ENCODE assay signal across 8 mouse cellular contexts in genomic region chr8:105638510-105638909, GRCm38 (mm10). TPM values are rescaled to one million over a fixed set of nuclear protein-coding genes. Genes with fewer than 3 reads are reported as not detected.
DNase-seq lines count a peak whose midpoint lies in the region; ATAC-seq lines count a peak whose summit lies in the region.

No protein-coding gene starts in this region.

- H3K4me2 ChIP-seq in heart, embryonic 14.5 days (ENCODE audit: low read length), result peak overlapping the region; percentile 88
- peak overlapping the region; percentile 87 for H3K4me2 ChIP-seq in hindbrain, embryonic 15.5 days
- peak overlapping the region; percentile 88 for H3K4me2 ChIP-seq in midbrain, embryonic 15.5 days

- H3K36me3 ChIP-seq in heart, embryonic 14.5 days (ENCODE audit: control insufficient read depth, insufficient read depth, low read length), result peaks cover 7% of the 10 kb centered on the region
- H3K36me3 ChIP-seq in hindbrain, embryonic 15.5 days, result peaks cover under 1% of the 10 kb centered on the region; the same call in 1 of the 2 replicates
- peaks cover 2% of the 10 kb centered on the region; the same call in 1 of the 2 replicates for H3K36me3 ChIP-seq in midbrain, embryonic 15.5 days (replicated peaks)

- WGBS in heart, embryonic 14.5 days, result 88% methylated on average over 4 of the region's 4 CpGs
- WGBS in hindbrain, embryonic 15.5 days, result 85% methylated on average over 4 of the region's 4 CpGs
- WGBS in midbrain, embryonic 15.5 days, result 86% methylated on average over 4 of the region's 4 CpGs

- H3K9me3 ChIP-seq in heart, embryonic 14.5 days (ENCODE audit: control insufficient read depth, low read length), result no peaks in the 10 kb centered on the region
- H3K9me3 ChIP-seq in hindbrain, embryonic 15.5 days, result no peaks in the 10 kb centered on the region
- H3K9me3 ChIP-seq in midbrain, embryonic 15.5 days, result no peaks in the 10 kb centered on the region

- no peak overlapping the region for H3K4me3 ChIP-seq in heart, embryonic 14.5 days (ENCODE audit: control insufficient read depth in 1 of 2, insufficient read depth in 1 of 2, low read depth in 1 of 2, low read length in 2 of 2)
- peak overlapping the region; percentile 97 for H3K4me3 ChIP-seq in hindbrain, embryonic 15.5 days
- peak overlapping the region; percentile 85 for H3K4me3 ChIP-seq in midbrain, embryonic 15.5 days

- no peak for DNase-seq in heart, postnatal 14 days
- DNase-seq in T-cell, adult 2 months (ENCODE audit: low spot score), result peak; percentile 48
- DNase-seq in gastrocnemius, adult 18-20 months (ENCODE audit: low spot score), result no peak
- no peak for DNase-seq in gastrocnemius, adult 8-10 months (ENCODE audit: low spot score in 2 of 2)
- DNase-seq in gastrocnemius, postnatal 4 days (ENCODE audit: low spot score in 2 of 2), result no peak

- H3K4me1 ChIP-seq in heart, embryonic 14.5 days (ENCODE audit: control insufficient read depth in 2 of 2, insufficient read depth in 2 of 2, low read length in 2 of 2), result peaks cover 4 to 17% of the 10 kb centered on the region in 2 experiments
- H3K4me1 ChIP-seq in hindbrain, embryonic 15.5 days (replicated peaks), result peaks cover 43% of the 10 kb centered on the region
- H3K4me1 ChIP-seq in midbrain, embryonic 15.5 days, result peaks cover 34% of the 10 kb centered on the region

- no peaks in the 10 kb centered on the region for H3K27me3 ChIP-seq in heart, embryonic 14.5 days (ENCODE audit: control insufficient read depth, insufficient read depth, low read length)
- H3K27me3 ChIP-seq in hindbrain, embryonic 15.5 days, result no peaks in the 10 kb centered on the region
- H3K27me3 ChIP-seq in midbrain, embryonic 15.5 days (replicated peaks), result no peaks in the 10 kb centered on the region

- H3K27ac ChIP-seq in heart, embryonic 14.5 days (replicated peaks in 1 of 2; ENCODE audit: control insufficient read depth in 1 of 2, insufficient read depth in 1 of 2, low read depth in 2 of 2, low read length in 2 of 2), result no peak overlapping the region
- no peak overlapping the region for H3K27ac ChIP-seq in hindbrain, embryonic 15.5 days (replicated peaks)
- no peak overlapping the region for H3K27ac ChIP-seq in midbrain, embryonic 15.5 days

- ATAC-seq in heart, embryonic 14.5 days (ENCODE audit: insufficient number of reproducible peaks, insufficient read depth, low FRiP score, low read depth), result no peak
- no peak for ATAC-seq in hindbrain, embryonic 15.5 days (ENCODE audit: low FRiP score, low read depth)
- ATAC-seq in midbrain, embryonic 15.5 days (replicated peaks), result no peak

- intact Hi-C loops in heart, postnatal 14 days (cut with DNase I), result loop anchor here (5.0 kb wide), 1 partner anchor 49 kb away; the partner anchor contains the start of gene Carmil2

- H3K9ac ChIP-seq in heart, embryonic 14.5 days (ENCODE audit: low read length), result no peak overlapping the region; the same call in 1 of the 2 replicates
- peak overlapping the region; percentile 14; the same call in 1 of the 2 replicates for H3K9ac ChIP-seq in hindbrain, embryonic 15.5 days
- H3K9ac ChIP-seq in midbrain, embryonic 15.5 days, result no peak overlapping the region

RNA-seq across cellular contexts. Expression of gene Agrp, which starts 1.3 kb away (rescaled TPM):
- polyA plus RNA-seq in heart, embryonic 14.5 days (2014; fragmentation: Nextera tagmentation; extraction: Ambion mirVana), result 0.54 TPM in 2 replicates
- total RNA-seq in heart, postnatal 14 days (2021), result not detected
- 0.56 and 0.80 TPM in 2 replicates for polyA plus RNA-seq in hindbrain, embryonic 15.5 days (2015; fragmentation: Nextera tagmentation; extraction: Ambion mirVana)
- polyA plus RNA-seq in midbrain, embryonic 15.5 days (2015; fragmentation: Nextera tagmentation; extraction: Ambion mirVana), result 1.0 and 1.1 TPM in 2 replicates
- total RNA-seq in gastrocnemius, adult 18-20 months (2021), result 1 to 10 TPM in 1 of 2 experiments, under 1 TPM in 1; 0.52 to 1.2 TPM
- total RNA-seq in gastrocnemius, adult 8-10 months (2022), result not detected
- under 1 TPM in 1 of 2 experiments, not detected in 1; 0.59 TPM for total RNA-seq in gastrocnemius, postnatal 4 days (2021)

RNA-seq across cellular contexts. Expression of gene Ctcf, which starts 2.1 kb away (rescaled TPM):
- polyA plus RNA-seq in heart, embryonic 14.5 days (2014; fragmentation: Nextera tagmentation; extraction: Ambion mirVana), result 54.7 and 62.5 TPM in 2 replicates
- 10 to 100 TPM; 43.8 to 44.6 TPM for total RNA-seq in heart, postnatal 14 days (2021)
- polyA plus RNA-seq in hindbrain, embryonic 15.5 days (2015; fragmentation: Nextera tagmentation; extraction: Ambion mirVana), result 100 and 101 TPM in 2 replicates
- 108 and 129 TPM in 2 replicates for polyA plus RNA-seq in midbrain, embryonic 15.5 days (2015; fragmentation: Nextera tagmentation; extraction: Ambion mirVana)
- total RNA-seq in gastrocnemius, adult 18-20 months (2021), result 10 to 100 TPM; 33.6 to 34.2 TPM
- 10 to 100 TPM; 32.9 to 39.2 (median 34.2) TPM for total RNA-seq in gastrocnemius, adult 8-10 months (2022)
- 10 to 100 TPM; 57.4 to 58.4 TPM for total RNA-seq in gastrocnemius, postnatal 4 days (2021)

RNA-seq across cellular contexts. Expression of gene Ripor1, which starts 33.5 kb away (rescaled TPM):
- 25.7 and 25.8 TPM in 2 replicates for polyA plus RNA-seq in heart, embryonic 14.5 days (2014; fragmentation: Nextera tagmentation; extraction: Ambion mirVana)
- 10 to 100 TPM; 46.0 to 49.0 TPM for total RNA-seq in heart, postnatal 14 days (2021)
- polyA plus RNA-seq in hindbrain, embryonic 15.5 days (2015; fragmentation: Nextera tagmentation; extraction: Ambion mirVana), result 35.2 and 39.3 TPM in 2 replicates
- polyA plus RNA-seq in midbrain, embryonic 15.5 days (2015; fragmentation: Nextera tagmentation; extraction: Ambion mirVana), result 35.4 and 36.5 TPM in 2 replicates
- 10 to 100 TPM; 17.1 to 21.7 TPM for total RNA-seq in gastrocnemius, adult 18-20 months (2021)
- total RNA-seq in gastrocnemius, adult 8-10 months (2022), result 10 to 100 TPM; 15.8 to 17.2 (median 16.6) TPM
- 10 to 100 TPM; 31.9 to 32.4 TPM for total RNA-seq in gastrocnemius, postnatal 4 days (2021)

RNA-seq across cellular contexts. Expression of gene Carmil2, which starts 47.6 kb away (rescaled TPM):
- polyA plus RNA-seq in heart, embryonic 14.5 days (2014; fragmentation: Nextera tagmentation; extraction: Ambion mirVana), result 0.36 and 0.41 TPM in 2 replicates
- 1 to 10 TPM in 1 of 2 experiments, under 1 TPM in 1; 0.69 to 5.7 TPM for total RNA-seq in heart, postnatal 14 days (2021)
- 23.5 and 28.7 TPM in 2 replicates for polyA plus RNA-seq in hindbrain, embryonic 15.5 days (2015; fragmentation: Nextera tagmentation; extraction: Ambion mirVana)
- polyA plus RNA-seq in midbrain, embryonic 15.5 days (2015; fragmentation: Nextera tagmentation; extraction: Ambion mirVana), result 24.9 and 25.6 TPM in 2 replicates
- under 1 TPM in 1 of 2 experiments, not detected in 1; 0.05 TPM for total RNA-seq in gastrocnemius, adult 18-20 months (2021)
- not detected for total RNA-seq in gastrocnemius, adult 8-10 months (2022)
- total RNA-seq in gastrocnemius, postnatal 4 days (2021), result under 1 TPM; 0.26 to 0.74 TPM

Comparison
In these comparisons a context has a peak if more than half of its experiments do, and no peak if none do; other contexts are left out.
1. H3K4me3 ChIP-seq: peak in hindbrain, embryonic 15.5 days (single experiment) and midbrain, embryonic 15.5 days (single experiment); none in heart, embryonic 14.5 days (0 of 2).
2. Peak in every context shown above with its lines, with median percentiles within 50 percentile points of each other: H3K4me2 ChIP-seq.